Mouse (Mus musculus) spleen, adult 12 weeks (tissue): Measurements from ENCODE around the gene Ap1b1.
A peak's percentile ranks its signal among the peaks of the same experiment; 100 is the strongest.

Experiments
- DNase-seq: peaks from one replicate; pipeline ENCODE4 v3.0.0; 2022; ENCODE audit warnings: low spot score

Ap1b1 gene

GRCm38 (mm10) chr11:5035421-5035820 lies 48.8 kb downstream of the Ap1b1 start:
- no peak for DNase-seq

GRCm38 (mm10) chr11:5037146-5037854 lies 50.7 kb downstream of the Ap1b1 start:
- no peak for DNase-seq

GRCm38 (mm10) chr11:5040585-5040984 lies 54.0 kb downstream of the Ap1b1 start:
- no peak for DNase-seq

GRCm38 (mm10) chr11:5041144-5041780 lies 54.6 kb downstream of the Ap1b1 start:
- no peak for DNase-seq

GRCm38 (mm10) chr11:5042645-5043381 lies 56.2 kb downstream of the Ap1b1 start:
- DNase-seq: no peak

GRCm38 (mm10) chr11:5046321-5046926 lies 59.8 kb downstream of the Ap1b1 start:
- no peak for DNase-seq

GRCm38 (mm10) chr11:5051629-5052028 lies 65.0 kb downstream of the Ap1b1 start:
- DNase-seq: no peak

- DNase-seq: no peak
These were observed 65.7 kb downstream of the Ap1b1 start for GRCm38 (mm10) chr11:5052200-5052854.

GRCm38 (mm10) chr11:5054151-5054550 lies 67.5 kb downstream of the Ap1b1 start:
- DNase-seq: no peak

- DNase-seq: no peak
These were observed 68.2 kb downstream of the Ap1b1 start for GRCm38 (mm10) chr11:5054874-5055273.

- DNase-seq: no peak
These were observed 69.6 kb downstream of the Ap1b1 start for GRCm38 (mm10) chr11:5055945-5056938.

GRCm38 (mm10) chr11:5057064-5057463 lies 70.4 kb downstream of the Ap1b1 start:
- no peak for DNase-seq

- no peak for DNase-seq
These were observed 70.9 kb downstream of the Ap1b1 start for GRCm38 (mm10) chr11:5057541-5057855.

GRCm38 (mm10) chr11:5057856-5058641 lies 71.4 kb downstream of the Ap1b1 start, which contains the start of gene Rasl10a:
Gene Rasl10a (plus strand): TSS chr11:5058128.
- DNase-seq: no peak

- no peak for DNase-seq
These were observed 72.2 kb downstream of the Ap1b1 start for GRCm38 (mm10) chr11:5058783-5059182.

GRCm38 (mm10) chr11:5059230-5059629 lies 72.6 kb downstream of the Ap1b1 start:
- no peak for DNase-seq

GRCm38 (mm10) chr11:5059704-5060156 lies 73.1 kb downstream of the Ap1b1 start:
- DNase-seq: no peak

- no peak for DNase-seq
These were observed 74.3 kb downstream of the Ap1b1 start for GRCm38 (mm10) chr11:5060756-5061412.

- peak; percentile 37 for DNase-seq
These were observed 75.0 kb downstream of the Ap1b1 start for GRCm38 (mm10) chr11:5061413-5062139.
